Mouse (Mus musculus) megakaryocyte, embryonic 14.5 days (primary cell): ENCODE results near the gene Mfap3.

Experiments
- FLI1 ChIP-seq: IDR thresholded peaks from 2 replicates; pipeline ENCODE4 v1.6.1; 2012; ENCODE audit warnings: low read length, inconsistent platforms, mixed read lengths
- GATA1 ChIP-seq: IDR thresholded peaks from 3 replicates; pipeline ENCODE4 v1.6.1; 2012; ENCODE audit warnings: mixed read lengths, low read length, inconsistent platforms, borderline replicate concordance

GRCm38 (mm10) chr11:57548618-57549550 lies 30.4 kb downstream of the Mfap3 start:
- TF ChIP-seq GATA1 (no peak), FLI1 (no peak)
